Mouse (Mus musculus) layer of hippocampus, adult 11-12 months (tissue): ENCODE measurements around the gene Anapc11.

Experiments
- DNase-seq: peaks from one replicate; pipeline ENCODE4 v3.0.0; 2022; ENCODE audit warnings: low spot score

The Anapc11 gene

GRCm38 (mm10) chr11:120657301-120657700 is 59.1 kb downstream of the Anapc11 start:
- no peak for DNase-seq
